Mouse (Mus musculus) naive thymus-derived CD4-positive, alpha-beta T cell, adult 5 months (primary cell): ENCODE measurements around the gene Dbnl. TPM values are rescaled to one million over a fixed set of nuclear protein-coding genes. Genes with fewer than 3 reads are reported as not detected.

Experiments
- polyA plus RNA-seq: library from polyadenylated mRNA; unstranded; fragments of 100-300 nt; shearing (Covaris generic); gene quantifications from one replicate; pipeline ENCODE4 v1.2.1, GENCODE M21; 2017

Dbnl gene
- polyA plus RNA-seq: 163 TPM

GRCm38 (mm10) chr11:5788056-5789014 lies at the start of gene Dbnl:
Gene Dbnl, plus strand, starts transcription at chr11:5788488.

GRCm38 (mm10) chr11:5761820-5762632 lies 26.3 kb upstream of the Dbnl start, which contains the start of gene Urgcp:
Gene Urgcp, minus strand, starts transcription at chr11:5762376.

GRCm38 (mm10) chr11:5803551-5803981 lies 15.3 kb downstream of the Dbnl start, which contains the start of gene Pgam2:
Gene Pgam2, minus strand, starts transcription at chr11:5803733.

GRCm38 (mm10) chr11:5837251-5838246 lies 49.3 kb downstream of the Dbnl start, which contains the start of gene Polm:
Gene Polm, minus strand, starts transcription at chr11:5838016.

Other genes with a start within 250 kb of the Dbnl start
- gene Ccdc117, start 246.3 kb upstream of the Dbnl start, polyA plus RNA-seq: 166 TPM
- gene Ankrd36, start 218.8 kb upstream of the Dbnl start, polyA plus RNA-seq: not detected
- 121 TPM for gene Mrps24, start 72.8 kb upstream of the Dbnl start, polyA plus RNA-seq
- 29.8 TPM for gene Urgcp, start 26.1 kb upstream of the Dbnl start, polyA plus RNA-seq
- 2.5 TPM for gene Pgam2, start 15.2 kb downstream of the Dbnl start, polyA plus RNA-seq
- 12.9 TPM for gene Polm, start 49.5 kb downstream of the Dbnl start, polyA plus RNA-seq
- gene Aebp1, start 73.5 kb downstream of the Dbnl start, polyA plus RNA-seq: 0.14 TPM
- 70.6 TPM for gene Pold2, start 89.8 kb downstream of the Dbnl start, polyA plus RNA-seq
- not detected for gene Myl7, start 110.3 kb downstream of the Dbnl start, polyA plus RNA-seq
- gene Gck, start 161.6 kb downstream of the Dbnl start, polyA plus RNA-seq: not detected
- gene Ykt6, start 167.2 kb downstream of the Dbnl start, polyA plus RNA-seq: 34.7 TPM